Mouse (Mus musculus) midbrain, postnatal 0 days (tissue): ENCODE measurements around the gene Acot13. TPM values are rescaled to one million over a fixed set of nuclear protein-coding genes. Genes with fewer than 3 reads are reported as not detected.
A peak's percentile ranks its signal among the peaks of the same experiment; 100 is the strongest.

Source experiments
- ATAC-seq: fragments of 200-750 bp; cut with Nextera tagmentation; 2 replicates; pipeline ENCODE4 v1.8.0; 2017; ENCODE audit warnings: moderate number of reproducible peaks, mild to moderate bottlenecking, moderate TSS enrichment, moderate library complexity; ENCODE audit not compliant: low FRiP score
- DNase-seq: peaks from one replicate; pipeline ENCODE4 v3.0.0-alpha.2; 2015; ENCODE audit warnings: low spot score
- H3K27ac ChIP-seq: fragments of 300-500 bp; sonication (generic); 2 replicates; pipeline ENCODE4 v1.5.1; 2014; ENCODE audit warnings: low read depth, mild to moderate bottlenecking, low read length, mixed read lengths
- H3K27me3 ChIP-seq: fragments of 300-500 bp; sonication (generic); 2 replicates; pipeline ENCODE4 v1.6.1; 2014; ENCODE audit warnings: low read length, control low read depth, mixed read lengths; ENCODE audit not compliant: insufficient read depth
- H3K36me3 ChIP-seq: fragments of 300-500 bp; sonication (generic); 2 replicates; pipeline ENCODE4 v1.6.1; 2014; ENCODE audit warnings: low read length, control low read depth, mixed read lengths; ENCODE audit not compliant: insufficient read depth
- H3K4me1 ChIP-seq: fragments of 300-500 bp; sonication (generic); 2 replicates; pipeline ENCODE4 v1.6.1; 2014; ENCODE audit warnings: mild to moderate bottlenecking, control low read depth, antibody characterized with exemption, low read length, mixed read lengths; ENCODE audit not compliant: insufficient read depth
- H3K4me2 ChIP-seq: fragments of 300-500 bp; sonication (generic); 2 replicates; pipeline ENCODE4 v1.6.1; 2014; ENCODE audit warnings: low read depth, mild to moderate bottlenecking, low read length, mixed read lengths; ENCODE audit not compliant: poor library complexity, severe bottlenecking
- H3K4me3 ChIP-seq: fragments of 300-500 bp; sonication (generic); 2 replicates; pipeline ENCODE4 v1.5.1; 2014; ENCODE audit warnings: low read depth, mild to moderate bottlenecking, low read length, moderate library complexity
- H3K9ac ChIP-seq: fragments of 300-500 bp; sonication (generic); replicated peaks from 2 replicates; pipeline ENCODE4 v1.6.1; 2014; ENCODE audit warnings: mild to moderate bottlenecking, low read length, moderate library complexity, mixed read lengths; ENCODE audit not compliant: poor library complexity, severe bottlenecking
- H3K9me3 ChIP-seq: fragments of 300-500 bp; sonication (generic); 2 replicates; pipeline ENCODE4 v1.6.1; 2016; ENCODE audit warnings: low read length, control low read depth
- CTCF ChIP-seq: IDR thresholded peaks from 2 replicates; pipeline ENCODE4 v1.5.1; 2016; ENCODE audit warnings: antibody characterized with exemption, mild to moderate bottlenecking
- WGBS: fragments of 180-500 bp; shearing (Covaris S2); extraction: QIAGEN DNeasy Blood & Tissue Kit; methylation state at CpG from one replicate; pipeline ENCODE4 v1.1.7; 2014; 5-methylcytosine and 5-hydroxymethylcytosine counted together
- polyA plus RNA-seq: library from polyadenylated mRNA; unstranded; fragments of >200 nt; fragmentation: Nextera tagmentation; extraction: Ambion mirVana; gene quantifications from 2 replicates; pipeline ENCODE4 v1.2.1, GENCODE M21; 2015
- total RNA-seq: library from RNA; depleted of rRNA; stranded (reverse); fragments of >200 nt; gene quantifications from 2 replicates; pipeline ENCODE4 v1.2.3, GENCODE M21; 2014

The Acot13 gene
- total and polyA plus RNA-seq, 2 experiments from 2014 or later: 25.4 to 67.1 TPM

GRCm38 (mm10) chr13:24822663-24823343 is 8.5 kb downstream of the Acot13 start:
- Histone ChIP-seq H3K4me2 (no peak overlapping the region), H3K4me3 (no peak overlapping the region), H3K4me1 (no peaks in the 10 kb centered on the region), H3K9me3 (no peaks in the 10 kb centered on the region), H3K36me3 (no peaks in the 10 kb centered on the region), H3K27me3 (no peaks in the 10 kb centered on the region), H3K9ac (no peak overlapping the region), H3K27ac (no peak overlapping the region)
- DNase-seq (no peak), ATAC-seq (no peak)
- TF ChIP-seq CTCF: no peak
- 85% methylated on average over 16 of the region's 16 CpGs for WGBS

DNA sequence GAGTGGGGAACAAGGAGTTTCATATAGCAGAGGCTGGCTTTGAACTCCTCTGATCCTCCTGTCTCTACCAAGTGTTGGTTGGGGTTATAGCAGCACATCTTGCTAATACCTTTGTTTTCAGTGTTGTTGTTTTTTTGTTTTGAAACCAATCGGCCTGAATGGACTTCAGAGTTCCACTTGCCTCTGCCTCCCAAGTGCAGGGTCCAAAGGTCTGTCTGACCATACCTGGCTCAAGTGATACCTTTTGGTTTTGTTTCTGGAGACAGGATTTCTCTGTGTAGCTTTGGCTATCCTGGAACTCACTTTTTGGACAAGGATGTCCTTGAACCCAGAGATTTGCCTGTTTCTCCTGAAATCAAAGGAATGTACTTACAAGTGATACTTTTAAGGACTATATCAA is 11.4 kb downstream of the Acot13 start:
- no peak overlapping the region for H3K4me3 ChIP-seq
- no peaks in the 10 kb centered on the region for H3K9me3 ChIP-seq
- TF ChIP-seq CTCF: no peak
- DNase-seq: no peak
- no peaks in the 10 kb centered on the region for H3K4me1 ChIP-seq
- 88% methylated on average over 1 of the region's 1 CpGs for WGBS
- H3K27me3 ChIP-seq: no peaks in the 10 kb centered on the region
- no peak overlapping the region for H3K4me2 ChIP-seq
- H3K27ac ChIP-seq: no peak overlapping the region
- H3K36me3 ChIP-seq: 0 out of 2 replicates have a peak, but pooled peaks cover under 1% of the 10 kb centered on the region
- ATAC-seq: no peak
- no peak overlapping the region for H3K9ac ChIP-seq

DNA sequence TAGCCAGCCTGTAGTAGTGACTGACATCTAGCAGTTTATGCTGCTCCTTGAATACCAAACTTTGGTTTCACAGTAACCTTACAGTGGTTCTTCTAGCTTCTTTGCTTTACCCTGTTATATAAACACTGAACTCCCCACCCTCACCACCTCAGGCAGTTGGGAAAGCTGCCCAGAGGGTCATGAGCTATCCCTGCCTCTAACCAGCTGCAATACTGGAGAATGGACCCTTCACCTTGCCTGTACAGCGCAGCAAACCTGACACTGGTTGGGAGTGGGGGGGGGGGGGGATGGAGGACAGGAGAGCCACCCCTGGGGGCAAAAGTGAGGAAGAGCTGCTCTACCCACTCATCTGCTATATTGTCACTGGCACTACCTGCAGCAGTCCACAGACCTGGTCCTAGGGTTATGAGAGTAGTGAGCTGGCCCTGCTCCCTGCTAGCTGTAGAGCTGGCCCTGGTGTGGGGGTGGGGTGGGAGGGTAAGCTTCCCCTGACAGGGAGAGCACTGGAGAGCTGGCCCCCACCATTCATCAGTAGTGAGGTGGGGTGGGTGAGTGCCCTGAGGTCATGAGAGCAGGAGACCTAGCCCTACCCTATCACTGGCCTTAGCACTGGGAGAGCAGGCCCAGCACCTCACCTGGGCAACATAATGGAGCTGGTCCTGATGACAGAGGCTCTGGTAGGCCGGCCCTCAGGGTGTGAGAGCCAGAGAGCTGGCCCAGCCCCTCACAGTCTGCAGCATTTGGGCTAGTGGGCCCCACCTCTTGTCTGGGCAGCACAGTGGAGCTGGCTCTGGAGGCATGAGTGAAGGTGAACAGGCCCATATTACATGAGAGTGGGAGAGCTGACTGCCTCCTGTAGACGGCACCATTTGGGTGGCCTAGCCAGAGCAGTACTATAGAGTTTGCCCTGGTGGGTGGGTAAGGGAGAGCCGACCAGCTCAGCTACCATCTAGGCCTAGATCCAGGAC is 14.9 kb downstream of the Acot13 start:
- no peak for DNase-seq
- no peaks in the 10 kb centered on the region for H3K9me3 ChIP-seq
- H3K4me3 ChIP-seq: no peak overlapping the region
- no peak overlapping the region for H3K27ac ChIP-seq
- no peaks in the 10 kb centered on the region for H3K27me3 ChIP-seq
- WGBS: 74% methylated on average over 4 of the region's 4 CpGs
- peaks cover 13% of the 10 kb centered on the region for H3K36me3 ChIP-seq
- no peak overlapping the region for H3K4me2 ChIP-seq
- H3K9ac ChIP-seq: no peak overlapping the region
- peak; percentile 58 for ATAC-seq
- no peak for TF ChIP-seq CTCF
- no peaks in the 10 kb centered on the region for H3K4me1 ChIP-seq

DNA sequence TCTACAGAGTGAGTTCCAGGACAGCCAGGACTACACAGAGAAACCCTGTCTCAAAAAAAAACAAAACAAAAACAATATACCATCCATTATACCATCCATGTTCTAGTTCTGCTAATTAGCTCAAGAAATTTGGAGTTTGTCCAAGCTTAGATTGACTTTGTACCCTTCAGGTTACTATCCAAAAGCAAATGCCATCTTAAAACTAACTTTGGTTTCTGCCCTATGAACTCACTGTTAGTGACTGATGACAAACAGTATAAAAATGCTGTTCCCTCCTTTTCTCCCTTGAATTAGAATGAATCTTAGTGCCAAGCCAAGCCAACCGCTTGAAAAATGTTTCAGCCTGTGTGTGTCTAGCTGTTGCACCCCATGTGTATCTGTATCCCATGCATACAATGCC is 16.7 kb downstream of the Acot13 start:
- H3K4me1 ChIP-seq: no peaks in the 10 kb centered on the region
- no peaks in the 10 kb centered on the region for H3K27me3 ChIP-seq
- H3K9ac ChIP-seq: no peak overlapping the region
- TF ChIP-seq CTCF: no peak
- DNase-seq (no peak), ATAC-seq (no peak)
- H3K27ac ChIP-seq: no peak overlapping the region
- no peaks in the 10 kb centered on the region for H3K9me3 ChIP-seq
- WGBS: 85% methylated on average over 1 of the region's 1 CpGs
- H3K4me3 ChIP-seq: no peak overlapping the region
- H3K4me2 ChIP-seq: no peak overlapping the region
- peaks cover 13% of the 10 kb centered on the region for H3K36me3 ChIP-seq

- DNase-seq: no peak
- Histone ChIP-seq H3K4me1 (no peaks in the 10 kb centered on the region), H3K36me3 (peaks cover 13% of the 10 kb centered on the region), H3K27me3 (no peaks in the 10 kb centered on the region), H3K27ac (no peak overlapping the region), H3K9me3 (no peaks in the 10 kb centered on the region), H3K4me2 (no peak overlapping the region), H3K9ac (no peak overlapping the region), H3K4me3 (no peak overlapping the region)
- no peak for ATAC-seq
- 91% methylated on average over 2 of the region's 2 CpGs for WGBS
- no peak for TF ChIP-seq CTCF
These were observed 18.8 kb downstream of the Acot13 start for GRCm38 (mm10) chr13:24812521-24812920.

DNA sequence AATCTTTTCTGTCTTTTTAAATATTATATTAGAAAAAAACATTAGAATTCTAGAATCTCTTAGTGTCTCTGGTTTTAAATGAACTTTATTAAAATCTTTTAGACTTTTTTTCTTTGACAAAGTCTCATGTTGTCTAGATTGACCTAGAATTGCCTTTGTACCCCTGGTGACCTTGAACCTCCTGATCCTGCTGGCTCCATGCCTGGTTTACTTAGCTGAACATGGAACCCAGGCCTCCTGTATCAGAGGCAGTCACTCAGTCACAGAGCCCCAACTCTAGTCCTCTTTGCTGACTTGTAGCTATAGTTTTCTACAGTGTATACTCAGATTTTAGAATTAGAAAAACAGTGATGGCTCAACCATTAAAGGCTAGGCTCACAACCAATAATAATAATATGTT is 25.3 kb downstream of the Acot13 start:
- DNase-seq (no peak), ATAC-seq (no peak)
- no peak overlapping the region for H3K4me2 ChIP-seq
- H3K27ac ChIP-seq: no peak overlapping the region
- peaks cover 13% of the 10 kb centered on the region for H3K4me1 ChIP-seq
- no peaks in the 10 kb centered on the region for H3K9me3 ChIP-seq
- no peak for TF ChIP-seq CTCF
- H3K9ac ChIP-seq: no peak overlapping the region
- H3K36me3 ChIP-seq: peaks cover 6% of the 10 kb centered on the region
- no peaks in the 10 kb centered on the region for H3K27me3 ChIP-seq
- no peak overlapping the region for H3K4me3 ChIP-seq
